Mouse (Mus musculus) hematopoietic stem cell, adult 5-6 weeks (primary cell): ENCODE data around the gene Pramel1. TPM values are rescaled to one million over a fixed set of nuclear protein-coding genes. Genes with fewer than 3 reads are reported as not detected.
"Not testable (repeated sequence)": the region's sequence is repeated elsewhere in the genome, so short reads cannot be mapped to it uniquely, and the experiment has no call there.

Experiments used
- ATAC-seq, 2 experiments: fragments of 125-278 bp in 1 of 2; replicated peaks in 1 of 2; 2 replicates each; pipeline ENCODE4 v1.8.0; 2016 to 2017; ENCODE audit warnings: inconsistent platforms in 2 of 2, mild to moderate bottlenecking in 2 of 2, moderate number of reproducible peaks in 2 of 2, low read depth in 1 of 2, moderate TSS enrichment in 1 of 2; ENCODE audit not compliant: low FRiP score in 2 of 2, poor library complexity in 2 of 2, severe bottlenecking in 2 of 2, insufficient read depth in 1 of 2, low TSS enrichment in 1 of 2
- total RNA-seq: library from RNA; stranded (forward); fragments of 172-1452, 232-1000 nt; gene quantifications from 2 replicates; pipeline ENCODE4 v1.2.3, GENCODE M21; 2017

Pramel1 gene
- total RNA-seq, 1 experiment from 2014 or later: not detected

- ATAC-seq: no peak
Observed at GRCm38 (mm10) chr4:143413621-143414020, 19.4 kb downstream of the Pramel1 start.

GRCm38 (mm10) chr4:143414121-143414520 lies 19.9 kb downstream of the Pramel1 start:
- ATAC-seq: no peak

GRCm38 (mm10) chr4:143426770-143427169 lies 32.5 kb downstream of the Pramel1 start:
- ATAC-seq: not testable (repeated sequence)

Other genes with a start within 250 kb of the Pramel1 start
- gene Prdm2, start 181.4 kb upstream of the Pramel1 start, total RNA-seq: 18.0 and 19.9 TPM in 2 replicates
- not detected in 2 replicates for gene Pdpn, start 94.9 kb upstream of the Pramel1 start, total RNA-seq
- gene Lrrc38, start 44.7 kb upstream of the Pramel1 start, total RNA-seq: not detected in 2 replicates
- gene Pramef8, start 18.0 kb downstream of the Pramel1 start, total RNA-seq: 12.6 and 14.8 TPM in 2 replicates
- gene Oog4, start 55.9 kb downstream of the Pramel1 start, total RNA-seq: not detected in 2 replicates
- not detected in 2 replicates for gene Gm13043, start 116.9 kb downstream of the Pramel1 start, total RNA-seq
- not detected in 2 replicates for gene Gm13040, start 141.5 kb downstream of the Pramel1 start, total RNA-seq
- not detected in 2 replicates for gene BC080695, start 157.3 kb downstream of the Pramel1 start, total RNA-seq
- not detected in 2 replicates for gene Gm13057, start 157.3 kb downstream of the Pramel1 start, total RNA-seq
- gene Gm13083, start 220.6 kb downstream of the Pramel1 start, total RNA-seq: not detected in 2 replicates